Mouse (Mus musculus) spleen, adult 2 months (tissue): ENCODE data around the gene Tpgs1.

ENCODE experiments used
- CTCF ChIP-seq: fragments of 200-500 bp; IDR thresholded peaks from 2 replicates; pipeline ENCODE4 v1.5.1; 2011; ENCODE audit warnings: mild to moderate bottlenecking, inconsistent platforms; ENCODE audit not compliant: insufficient read depth, insufficient read length, insufficient replicate concordance; ENCODE audit errors: extremely low read depth
- POLR2A ChIP-seq: fragments of 200-500 bp; IDR thresholded peaks from 2 replicates; pipeline ENCODE4 v1.6.1; 2011; ENCODE audit warnings: low read depth, low read length, inconsistent platforms

GRCm38 (mm10) chr10:79717640-79718357 is 48.6 kb downstream of the Tpgs1 start:
- TF ChIP-seq CTCF: no peak
- TF ChIP-seq POLR2A: no peak
